In genomic region chr3:87164099-87164815, GRCm38 (mm10) we compare ENCODE assay signal across 13 mouse cellular contexts. TPM values are rescaled to one million over a fixed set of nuclear protein-coding genes. Genes with fewer than 3 reads are reported as not detected.
DNase-seq lines count a peak whose midpoint lies in the region; ATAC-seq and TF ChIP-seq lines count a peak whose summit lies in the region.
"Had no signal": no experiment of that assay in that cellular context is flagged by ENCODE, and none has a peak within 500 bp of the region (broad histone marks: within the 10 kb centered on the region; RNA-seq: fewer than 3 reads in every experiment).

No protein-coding gene starts in this region.

- H3K9ac ChIP-seq in kidney, embryonic 15.5 days: no peak overlapping the region
- H3K9ac ChIP-seq in CH12.LX (ENCODE audit: insufficient read depth, low read depth): no peak overlapping the region
- H3K9ac ChIP-seq in limb, embryonic 12.5 days (replicated peaks): no peak overlapping the region
- H3K9ac ChIP-seq: liver, embryonic 13.5 days had no signal

- no peaks in the 10 kb centered on the region for H3K79me2 ChIP-seq in CH12.LX (replicated peaks; ENCODE audit: control insufficient read depth, extremely low read depth, insufficient read depth, poor library complexity, severe bottlenecking)

- H3K27me3 ChIP-seq in kidney, embryonic 15.5 days: no peaks in the 10 kb centered on the region
- H3K27me3 ChIP-seq in CH12.LX (replicated peaks): peaks cover 68% of the 10 kb centered on the region
- no peaks in the 10 kb centered on the region for H3K27me3 ChIP-seq in limb, embryonic 12.5 days
- H3K27me3 ChIP-seq: liver, embryonic 13.5 days had no signal

- TF ChIP-seq RAD21 in CH12.LX (IDR thresholded peaks at IDR 0.05; ENCODE audit: low read depth, low read length): no peak

- H3K4me2 ChIP-seq in kidney, embryonic 15.5 days: 0 out of 2 replicates have a peak overlapping the region, but pooled peaks have one; percentile 30
- peak overlapping the region; percentile 51 for H3K4me2 ChIP-seq in CH12.LX (ENCODE audit: insufficient read depth, low read depth, poor library complexity, severe bottlenecking)
- H3K4me2 ChIP-seq in limb, embryonic 12.5 days: peak overlapping the region; percentile 43
- H3K4me2 ChIP-seq: liver, embryonic 13.5 days had no signal

- H3K27ac ChIP-seq in kidney, embryonic 15.5 days: peak overlapping the region; percentile 86
- no peak overlapping the region for H3K27ac ChIP-seq in CH12.LX (ENCODE audit: insufficient read depth, low read depth)
- H3K27ac ChIP-seq in limb, embryonic 12.5 days: peak overlapping the region; percentile 94

- TF ChIP-seq EP300 in CH12.LX (IDR thresholded peaks at IDR 0.05; ENCODE audit: low read length): peak; percentile 76

- DNase-seq in gastrocnemius, postnatal 10 days: peak; percentile 1
- no peak for DNase-seq in gastrocnemius, adult 8-10 months (ENCODE audit: low spot score in 2 of 2)
- DNase-seq in kidney, postnatal 10 days: no peak
- DNase-seq in CH12.LX (ENCODE audit: extremely low read depth): peak; percentile 56
- no peak for DNase-seq in cerebellum, adult 11-12 months
- DNase-seq in spleen, adult 18-20 months: no peak
- DNase-seq: adrenal gland, postnatal 36 days; cerebellum, adult 9-11 months; liver, embryonic 13.5 days; right cerebral cortex, adult 18-20 months had no signal

- no peaks in the 10 kb centered on the region for H3K9me3 ChIP-seq in kidney, embryonic 15.5 days (replicated peaks)
- H3K9me3 ChIP-seq in CH12.LX (replicated peaks; ENCODE audit: low read length): no peaks in the 10 kb centered on the region
- no peaks in the 10 kb centered on the region for H3K9me3 ChIP-seq in limb, embryonic 12.5 days
- H3K9me3 ChIP-seq: liver, embryonic 13.5 days had no signal

- TF ChIP-seq CTCF in CH12.LX (conservative IDR thresholded peaks at IDR 0.05 in 1 of 2, IDR thresholded peaks at IDR 0.05 in 1 of 2; ENCODE audit: low read depth in 2 of 2, low read length in 2 of 2): no peak

- peaks cover 89% of the 10 kb centered on the region for H3K4me1 ChIP-seq in kidney, embryonic 15.5 days
- H3K4me1 ChIP-seq in CH12.LX (ENCODE audit: control insufficient read depth in 1 of 2, insufficient read depth in 2 of 2): peaks cover 13 to 43% of the 10 kb centered on the region in 2 experiments
- H3K4me1 ChIP-seq in limb, embryonic 12.5 days (replicated peaks): peaks cover 91% of the 10 kb centered on the region

- TF ChIP-seq POLR2A in CH12.LX (IDR thresholded peaks at IDR 0.05; ENCODE audit: low read depth, low read length): no peak

- dilution Hi-C loops in CH12.LX (cut with MboI; ENCODE audit: extremely low pct_ligation_motif_present, extremely low pct_unique_long_range_greater_than_20kb, low sequenced_read_pairs): no loop called here

- in situ Hi-C loops in CH12.LX (cut with MboI; ENCODE audit: low pct_ligation_motif_present, low pct_unique_long_range_greater_than_20kb, low sequenced_read_pairs): no loop called here

- peaks cover 9% of the 10 kb centered on the region for H3K36me3 ChIP-seq in kidney, embryonic 15.5 days
- no peaks in the 10 kb centered on the region for H3K36me3 ChIP-seq in CH12.LX (replicated peaks in 1 of 2; ENCODE audit: control insufficient read depth in 1 of 2, insufficient read depth in 1 of 2, low read length in 1 of 2)
- H3K36me3 ChIP-seq in limb, embryonic 12.5 days: peaks cover 47% of the 10 kb centered on the region
- H3K36me3 ChIP-seq: liver, embryonic 13.5 days had no signal

- ATAC-seq in kidney, embryonic 15.5 days (replicated peaks; ENCODE audit: low FRiP score): no peak
- 0 out of 2 replicates have a peak, but pooled peaks have one; percentile 12 for ATAC-seq in limb, embryonic 12.5 days (ENCODE audit: insufficient number of reproducible peaks, insufficient read depth, low FRiP score, low TSS enrichment, low read depth)

- 91% methylated on average over 6 of the region's 6 CpGs for WGBS in kidney, embryonic 15.5 days
- 83% methylated on average over 6 of the region's 6 CpGs for WGBS in limb, embryonic 12.5 days

- no peak overlapping the region for H3K4me3 ChIP-seq in kidney, embryonic 15.5 days (replicated peaks)
- no peak overlapping the region for H3K4me3 ChIP-seq in CH12.LX (replicated peaks in 1 of 3; ENCODE audit: low read depth in 2 of 3, low read length in 2 of 3, poor library complexity in 1 of 3)
- H3K4me3 ChIP-seq in limb, embryonic 12.5 days (replicated peaks): no peak overlapping the region
- H3K4me3 ChIP-seq: erythroblast, embryonic 14.5 days; liver, embryonic 13.5 days had no signal

TF ChIP-seq in CH12.LX, 34 proteins besides CTCF, POLR2A, EP300 and RAD21:
- TF ChIP-seq USF1 (IDR thresholded peaks at IDR 0.05; ENCODE audit: low read depth, low read length) (no peak), MAZ (IDR thresholded peaks at IDR 0.05; ENCODE audit: low read depth, low read length) (0 out of 2 replicates have a peak, but pooled peaks have one; percentile 31), ETS1 (conservative IDR thresholded peaks at IDR 0.05; ENCODE audit: low read depth, low read length) (peak; percentile 73), IRF4 (IDR thresholded peaks at IDR 0.05; ENCODE audit: low read depth, low read length) (peak; percentile 86), E2F4 (IDR thresholded peaks at IDR 0.05; ENCODE audit: insufficient replicate concordance, low read depth, low read length) (no peak), MYC (IDR thresholded peaks at IDR 0.05; ENCODE audit: low read depth, low read length) (no peak), KAT2A (IDR thresholded peaks at IDR 0.05; ENCODE audit: insufficient replicate concordance, low read length) (no peak), MEF2A (IDR thresholded peaks at IDR 0.05; ENCODE audit: borderline replicate concordance, low read depth, low read length) (peak; percentile 58), MAX (IDR thresholded peaks at IDR 0.05; ENCODE audit: low read length) (0 out of 2 replicates have a peak, but pooled peaks have one; percentile 19), JUND (conservative IDR thresholded peaks at IDR 0.05; ENCODE audit: low read depth, low read length) (0 out of 2 replicates have a peak, but pooled peaks have one; percentile 19), ELF1 (IDR thresholded peaks at IDR 0.05; ENCODE audit: low read depth, low read length) (no peak), MAFK (IDR thresholded peaks at IDR 0.05; ENCODE audit: insufficient replicate concordance, low read length) (peak; percentile 70; the same call in 1 of the 2 replicates), TCF12 (IDR thresholded peaks at IDR 0.05; ENCODE audit: low read depth, low read length) (peak; percentile 41; the same call in 1 of the 2 replicates), RCOR1 (conservative IDR thresholded peaks at IDR 0.05; ENCODE audit: low read depth, low read length) (0 out of 2 replicates have a peak, but pooled peaks have one; percentile 27), BHLHE40 (IDR thresholded peaks at IDR 0.05; ENCODE audit: low read depth, low read length) (peak; percentile 89), MXI1 (IDR thresholded peaks at IDR 0.05; ENCODE audit: low read depth, low read length) (0 out of 2 replicates have a peak, but pooled peaks have one; percentile 27)
TF ChIP-seq in CH12.LX: peak in this region for 11.

RNA-seq across cellular contexts. Expression of gene Kirrel, which starts 10.3 kb away (rescaled TPM):
- total RNA-seq in gastrocnemius, postnatal 10 days (2021): 10 to 100 TPM; 13.7 to 19.0 TPM
- total RNA-seq in gastrocnemius, adult 8-10 months (2022): 1 to 10 TPM; 1.9 to 4.3 (median 3.0) TPM
- polyA plus RNA-seq in kidney, embryonic 15.5 days (2015; fragmentation: Nextera tagmentation; extraction: Ambion mirVana): 17.2 and 18.5 TPM in 2 replicates
- total RNA-seq in CH12.LX (2012; rRNA removed) (not detected in 2 replicates), CH12.LX (2014; rRNA removed) (not detected in 2 replicates)
- polyA plus RNA-seq in CH12.LX (2012; ENCODE audit: insufficient read length, low read depth): not detected in 2 replicates
- 17.5 and 22.1 TPM in 2 replicates for polyA plus RNA-seq in limb, embryonic 12.5 days (2016; fragmentation: Nextera tagmentation; extraction: Ambion mirVana)
- polyA plus RNA-seq: erythroblast, embryonic 14.5 days had no signal

Comparison
In these comparisons a context has a peak if more than half of its experiments do, and no peak if none do; other contexts are left out.
1. DNase-seq: peak in gastrocnemius, postnatal 10 days (single experiment) and CH12.LX (single experiment); none in gastrocnemius, adult 8-10 months (0 of 2), kidney, postnatal 10 days (single experiment), cerebellum, adult 11-12 months (single experiment) and spleen, adult 18-20 months (0 of 2).
2. Peak in every context shown above with its lines, with median percentiles within 50 percentile points of each other: H3K4me2 ChIP-seq.